12 mouse cellular contexts compared by ENCODE assay signal in genomic region chr1:137966151-137966836, GRCm38 (mm10).
DNase-seq lines count a peak whose midpoint lies in the region; ATAC-seq lines count a peak whose summit lies in the region.
"Had no signal": no experiment of that assay in that cellular context is flagged by ENCODE, and none has a peak within 500 bp of the region (broad histone marks: within the 10 kb centered on the region; RNA-seq: fewer than 3 reads in every experiment).

No protein-coding gene starts in this region.

- 0 out of 2 replicates have a peak, but pooled peaks cover 5% of the 10 kb centered on the region for H3K9me3 ChIP-seq in embryonic facial prominence, embryonic 13.5 days
- no peaks in the 10 kb centered on the region for H3K9me3 ChIP-seq in embryonic facial prominence, embryonic 10.5 days
- no peaks in the 10 kb centered on the region for H3K9me3 ChIP-seq in midbrain, embryonic 15.5 days
- H3K9me3 ChIP-seq: heart, embryonic 15.5 days had no signal

- H3K27me3 ChIP-seq in embryonic facial prominence, embryonic 13.5 days, result no peaks in the 10 kb centered on the region
- no peaks in the 10 kb centered on the region for H3K27me3 ChIP-seq in embryonic facial prominence, embryonic 10.5 days (replicated peaks; ENCODE audit: low read depth, poor library complexity, severe bottlenecking)
- no peaks in the 10 kb centered on the region for H3K27me3 ChIP-seq in midbrain, embryonic 15.5 days (replicated peaks)
- H3K27me3 ChIP-seq: heart, embryonic 15.5 days had no signal

- peak overlapping the region; percentile 11; the same call in 1 of the 2 replicates for H3K27ac ChIP-seq in embryonic facial prominence, embryonic 13.5 days
- H3K27ac ChIP-seq in embryonic facial prominence, embryonic 10.5 days (replicated peaks), result no peak overlapping the region
- peak overlapping the region; percentile 71 for H3K27ac ChIP-seq in midbrain, embryonic 15.5 days
- H3K27ac ChIP-seq: heart, embryonic 15.5 days had no signal

- peaks cover 3% of the 10 kb centered on the region; the same call in 1 of the 2 replicates for H3K4me1 ChIP-seq in embryonic facial prominence, embryonic 13.5 days
- 0 out of 2 replicates have a peak, but pooled peaks cover under 1% of the 10 kb centered on the region for H3K4me1 ChIP-seq in embryonic facial prominence, embryonic 10.5 days
- peaks cover 15% of the 10 kb centered on the region for H3K4me1 ChIP-seq in midbrain, embryonic 15.5 days
- H3K4me1 ChIP-seq: heart, embryonic 15.5 days had no signal

- no peak for DNase-seq in embryonic facial prominence, embryonic 10.5 days (ENCODE audit: low spot score)
- peak; percentile 40 for DNase-seq in Muller cell, postnatal 12 days (ENCODE audit: inconsistent ontology term)
- DNase-seq in left cerebral cortex, adult 11 months (ENCODE audit: low spot score), result peak; percentile 31
- DNase-seq in gastrocnemius, postnatal 14 days, result no peak
- DNase-seq in adrenal gland, adult 2 months, result no peak
- no peak for DNase-seq in layer of hippocampus, adult 11-12 months (ENCODE audit: low spot score)
- DNase-seq: kidney, adult 11 months; thymus, adult 2 months had no signal

- no peak overlapping the region for H3K9ac ChIP-seq in embryonic facial prominence, embryonic 13.5 days
- no peak overlapping the region for H3K9ac ChIP-seq in midbrain, embryonic 15.5 days
- H3K9ac ChIP-seq: heart, embryonic 15.5 days had no signal

- H3K4me3 ChIP-seq in embryonic facial prominence, embryonic 13.5 days, result no peak overlapping the region
- no peak overlapping the region for H3K4me3 ChIP-seq in embryonic facial prominence, embryonic 10.5 days
- no peak overlapping the region for H3K4me3 ChIP-seq in midbrain, embryonic 15.5 days
- H3K4me3 ChIP-seq: heart, embryonic 15.5 days had no signal

- peaks cover 43% of the 10 kb centered on the region for H3K36me3 ChIP-seq in embryonic facial prominence, embryonic 13.5 days
- H3K36me3 ChIP-seq in embryonic facial prominence, embryonic 10.5 days (replicated peaks), result peaks cover 49% of the 10 kb centered on the region
- 0 out of 2 replicates have a peak, but pooled peaks cover 2% of the 10 kb centered on the region for H3K36me3 ChIP-seq in midbrain, embryonic 15.5 days (replicated peaks)

- no peak for ATAC-seq in embryonic facial prominence, embryonic 13.5 days (ENCODE audit: insufficient number of reproducible peaks, insufficient read depth, low FRiP score, low TSS enrichment, low read depth)
- ATAC-seq in midbrain, embryonic 15.5 days (replicated peaks), result peak; percentile 72
- ATAC-seq: lung, postnatal 0 days had no signal

- intact Hi-C loops in gastrocnemius, postnatal 14 days (cut with DNase I; ENCODE audit: low total_unique reads), result no loop called here

- no peak overlapping the region for H3K4me2 ChIP-seq in embryonic facial prominence, embryonic 13.5 days
- H3K4me2 ChIP-seq in midbrain, embryonic 15.5 days, result 0 out of 2 replicates have a peak overlapping the region, but pooled peaks have one; percentile 8
- H3K4me2 ChIP-seq: heart, embryonic 15.5 days had no signal

- 83% methylated on average over 16 of the region's 16 CpGs for WGBS in embryonic facial prominence, embryonic 13.5 days
- 76% methylated on average over 16 of the region's 16 CpGs for WGBS in embryonic facial prominence, embryonic 10.5 days
- 28% methylated on average over 16 of the region's 16 CpGs for WGBS in midbrain, embryonic 15.5 days

Comparison
In these comparisons a context has a peak if more than half of its experiments do, and no peak if none do; other contexts are left out.
1. DNase-seq: peak in Muller cell, postnatal 12 days (single experiment) and left cerebral cortex, adult 11 months (single experiment); none in embryonic facial prominence, embryonic 10.5 days (single experiment), gastrocnemius, postnatal 14 days (single experiment), adrenal gland, adult 2 months (single experiment) and layer of hippocampus, adult 11-12 months (single experiment).